Mouse (Mus musculus) frontal cortex, postnatal 10 days (tissue): Measurements from ENCODE around the gene Vmn2r47.
"Not testable (repeated sequence)": the region's sequence is repeated elsewhere in the genome, so short reads cannot be mapped to it uniquely, and the experiment has no call there.

Source experiments
- DNase-seq, 2 experiments: peaks; one replicate each; pipeline ENCODE4 v3.0.0; 2022; ENCODE audit warnings: low spot score in 2 of 2, mixed read lengths in 1 of 2

Gene Vmn2r47

DNA sequence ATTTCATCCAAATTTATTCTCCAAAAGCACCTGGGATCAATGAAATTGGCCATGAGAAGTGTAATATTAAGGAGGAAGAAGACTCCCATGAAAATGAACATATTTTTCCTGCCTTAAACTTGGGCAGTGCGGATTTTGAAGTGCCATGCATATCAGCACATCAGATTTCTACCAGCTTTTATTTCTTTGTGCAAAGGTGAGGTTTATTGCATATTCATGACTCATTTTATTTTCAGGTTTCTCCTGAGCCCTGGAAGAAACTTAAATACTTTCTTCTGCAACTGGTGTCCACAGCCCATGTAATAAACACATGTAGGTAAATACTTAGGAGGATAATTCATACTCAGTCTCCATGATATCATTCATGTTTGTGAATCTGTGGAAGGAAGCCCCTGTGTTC, at the start of gene Vmn2r47:
Gene Vmn2r47, minus strand, starts transcription at position 101 of the 400 bp plus-strand sequence.
- not testable (repeated sequence) for DNase-seq

DNA sequence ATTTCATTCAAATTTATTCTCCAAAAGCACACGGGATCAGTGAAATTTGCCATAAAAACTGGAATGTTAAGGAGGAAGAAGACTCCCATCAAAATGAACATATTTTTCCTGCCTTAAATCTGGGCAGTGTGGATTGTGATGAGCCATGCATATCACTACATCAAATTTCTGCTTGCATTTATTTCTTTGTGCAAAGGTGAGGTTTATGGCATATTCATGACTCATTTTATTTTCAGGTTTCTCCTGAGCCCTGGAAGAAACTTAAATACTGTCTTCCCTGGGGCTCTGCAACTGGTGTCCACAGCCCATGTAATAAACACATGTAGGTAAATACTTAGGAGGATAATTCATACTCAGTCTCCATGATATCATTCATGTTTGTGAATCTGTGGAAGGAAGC, 70.7 kb downstream of the Vmn2r47 start, which contains the start of gene Vmn2r46:
Gene Vmn2r46, minus strand, starts transcription at position 101 of the 400 bp plus-strand sequence.
- DNase-seq: not testable (repeated sequence)
